Mouse (Mus musculus): ENCODE data around the gene Hnrnpl.

Hnrnpl gene

GRCm38 (mm10) chr7:28790066-28790806 is 18.1 kb upstream of the Hnrnpl start:
- DNase-seq (ENCODE audit: extremely low read depth, low read depth): no peak

DNA sequence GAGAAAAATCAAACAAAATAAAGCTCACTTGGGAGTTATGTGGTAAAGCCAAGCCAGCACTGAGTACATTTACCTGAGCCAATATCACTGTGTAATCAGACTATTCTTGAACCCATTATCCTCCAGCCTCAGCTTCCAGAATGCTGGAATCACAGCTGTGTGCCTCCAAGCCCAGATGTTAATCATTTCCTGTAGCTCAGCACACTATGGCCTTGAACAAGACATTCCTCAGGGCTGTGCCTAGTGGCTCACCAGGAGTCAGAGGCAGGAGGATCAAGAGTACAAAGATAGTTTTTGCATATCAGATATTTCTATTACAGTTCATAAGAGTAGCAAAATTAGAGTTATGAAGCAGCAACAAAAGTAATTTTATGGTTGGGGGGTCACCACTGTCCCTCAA is 16.6 kb upstream of the Hnrnpl start:
- DNase-seq (ENCODE audit: extremely low read depth, low read depth): no peak

- no peak for DNase-seq (ENCODE audit: extremely low read depth, low read depth)
Observed at GRCm38 (mm10) chr7:28792391-28793185, 15.8 kb upstream of the Hnrnpl start.

DNA sequence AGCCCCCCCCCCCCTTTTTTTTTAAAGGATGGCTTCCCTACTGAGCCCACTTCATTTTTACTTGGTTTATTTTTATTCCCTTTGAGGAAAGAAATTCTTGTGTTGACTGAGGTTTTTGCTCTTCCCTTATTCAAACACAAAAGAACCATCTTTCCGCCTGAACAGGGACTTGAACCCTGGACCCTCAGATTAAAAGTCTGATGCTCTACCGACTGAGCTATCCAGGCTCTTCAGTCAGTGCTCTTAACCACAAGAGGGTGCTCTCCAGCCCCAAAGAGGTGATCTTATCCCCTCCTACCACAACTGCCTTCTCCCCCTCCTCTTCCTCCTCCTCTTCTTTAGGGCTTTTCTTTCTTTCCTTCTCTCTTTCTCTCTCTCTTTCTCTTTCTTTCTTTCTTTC is 14.5 kb upstream of the Hnrnpl start:
- peak; percentile 64 for DNase-seq (ENCODE audit: extremely low read depth, low read depth)

DNA sequence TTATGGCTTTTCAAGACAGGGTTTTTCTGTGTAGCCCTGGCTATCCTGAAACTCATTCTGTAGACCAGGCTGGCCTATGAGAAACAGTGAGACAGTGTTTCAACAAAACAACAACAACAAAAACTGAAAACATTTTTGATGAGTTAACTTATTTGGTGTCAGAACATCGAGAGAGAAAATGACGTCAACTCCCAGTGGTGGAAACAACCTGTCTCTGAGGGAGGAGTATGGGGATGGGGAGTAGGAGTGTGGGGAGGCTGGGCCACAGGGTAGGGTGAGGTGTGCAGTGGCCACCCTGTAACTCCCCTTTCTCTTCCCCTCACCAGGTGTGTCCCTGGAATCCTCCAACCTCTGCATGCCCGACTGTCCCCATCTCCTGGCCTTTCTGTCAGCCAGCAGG is 13.8 kb upstream of the Hnrnpl start:
- no peak for DNase-seq (ENCODE audit: extremely low read depth, low read depth)

- no peak for DNase-seq (ENCODE audit: extremely low read depth, low read depth)
Observed at GRCm38 (mm10) chr7:28795832-28796231, 12.5 kb upstream of the Hnrnpl start.

DNA sequence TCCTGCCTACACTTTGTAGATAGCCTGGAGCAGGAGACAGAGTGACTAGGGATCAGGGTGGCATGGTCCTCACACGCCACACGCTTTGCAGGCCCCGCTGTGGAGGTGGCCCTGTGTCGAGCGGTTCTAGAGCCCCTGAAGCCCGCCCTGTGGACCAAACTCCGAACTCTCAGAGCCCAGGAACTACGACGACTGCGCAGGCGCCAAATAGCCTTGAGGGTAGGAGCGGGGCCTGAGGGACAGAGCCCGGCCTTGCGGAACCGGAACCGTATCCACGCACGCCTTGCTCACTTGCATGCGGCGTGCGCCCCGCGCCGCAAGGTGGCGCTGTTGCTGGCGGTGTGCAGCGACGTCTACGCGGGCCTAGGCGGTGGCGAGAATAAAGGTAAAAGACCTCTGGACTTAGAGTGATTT is 11.8 kb upstream of the Hnrnpl start:
- DNase-seq (ENCODE audit: extremely low read depth, low read depth): no peak

DNA sequence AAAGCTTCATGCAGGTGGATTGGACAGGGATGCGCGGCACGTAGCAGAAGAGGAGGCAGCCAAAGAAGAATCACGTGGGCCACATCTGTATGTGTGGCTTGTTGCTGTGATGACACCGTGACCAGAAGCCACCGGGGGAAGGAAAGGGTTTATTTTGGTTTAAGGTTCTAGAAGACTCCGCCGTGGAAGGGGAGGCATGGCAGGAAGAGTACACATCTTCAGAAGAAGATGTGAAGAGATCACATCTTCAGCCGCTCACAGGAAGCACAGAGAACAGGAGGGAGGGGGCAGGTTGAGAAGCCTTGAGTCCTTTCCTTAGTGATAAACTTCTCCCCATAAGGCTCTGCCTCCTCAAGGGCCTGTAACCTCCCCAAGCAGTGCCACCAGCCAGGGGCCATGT is 8.3 kb upstream of the Hnrnpl start:
- DNase-seq (ENCODE audit: extremely low read depth, low read depth): no peak

GRCm38 (mm10) chr7:28801451-28801850 is 6.9 kb upstream of the Hnrnpl start:
- DNase-seq (ENCODE audit: extremely low read depth, low read depth): no peak

- DNase-seq (ENCODE audit: extremely low read depth, low read depth): no peak
Observed at GRCm38 (mm10) chr7:28801901-28802670, 6.3 kb upstream of the Hnrnpl start.

GRCm38 (mm10) chr7:28802846-28803588 is 5.3 kb upstream of the Hnrnpl start:
- DNase-seq (ENCODE audit: extremely low read depth, low read depth): no peak

DNA sequence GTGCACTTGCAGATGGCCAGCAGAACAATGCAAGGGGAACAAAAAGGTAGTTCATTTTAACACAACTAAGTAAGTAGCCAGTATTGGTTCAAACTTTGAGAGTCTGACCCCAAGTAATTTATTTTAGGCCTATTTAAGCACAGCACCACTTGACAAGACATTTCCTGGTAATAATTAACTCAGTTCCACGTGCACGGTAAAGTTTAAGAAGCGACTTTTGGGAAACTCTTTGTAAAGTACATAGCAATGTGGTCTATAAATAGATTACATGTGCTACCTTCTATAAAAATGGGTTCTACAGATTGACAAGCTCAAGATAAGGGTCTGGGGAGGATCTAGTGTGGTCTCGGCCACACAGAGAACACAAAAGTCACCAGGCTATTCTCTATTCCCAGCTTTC is 4.6 kb upstream of the Hnrnpl start:
- DNase-seq (ENCODE audit: extremely low read depth, low read depth): no peak

DNA sequence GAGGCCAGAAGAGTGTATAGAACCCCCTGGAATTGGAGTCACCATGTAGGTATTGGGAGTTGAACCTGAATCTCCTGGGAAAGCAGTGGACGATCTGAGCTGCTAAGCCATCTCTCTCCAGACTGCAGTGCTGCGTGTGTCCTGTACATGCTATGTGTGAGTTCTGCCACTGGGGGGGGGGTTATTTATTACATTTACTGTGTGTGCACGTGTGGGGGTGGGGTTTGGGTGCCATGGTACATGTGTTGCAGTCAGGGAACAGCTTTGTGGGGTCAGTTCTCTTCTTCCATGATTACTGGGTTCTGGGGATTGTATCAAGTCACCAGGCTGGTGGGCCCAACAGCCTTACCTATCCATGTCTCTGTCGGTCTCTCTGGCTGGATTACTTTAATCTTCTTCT is 1.5 kb upstream of the Hnrnpl start:
- DNase-seq (ENCODE audit: extremely low read depth, low read depth): no peak

DNA sequence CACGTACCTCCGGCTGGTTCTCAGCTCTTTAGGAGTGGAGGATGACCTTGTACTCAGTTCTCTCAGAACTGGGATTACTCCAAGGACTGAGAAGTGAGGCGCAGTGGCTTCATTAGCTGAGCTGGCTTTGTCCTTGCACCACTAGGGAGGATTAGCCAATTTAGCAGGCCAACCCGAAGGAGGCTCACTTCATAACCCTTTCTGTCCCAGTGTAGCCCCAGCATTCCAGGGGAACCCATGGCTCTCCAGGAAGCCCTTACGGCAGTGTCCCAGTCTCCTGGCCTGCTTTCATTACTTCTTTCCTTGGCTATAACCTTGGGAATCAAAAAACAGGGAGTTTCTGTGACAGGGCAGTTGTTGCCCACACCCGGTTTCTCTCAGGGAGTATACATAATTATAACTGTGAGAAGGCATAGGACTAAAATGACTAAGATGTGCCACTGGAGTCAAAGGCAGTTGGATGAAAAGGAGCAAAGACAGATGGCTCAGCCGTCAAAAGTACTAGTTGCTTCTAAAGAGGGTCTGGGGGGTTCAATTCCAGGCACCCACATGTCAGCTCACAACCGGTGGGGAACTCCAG is 610 bp upstream of the Hnrnpl start:
- DNase-seq (ENCODE audit: extremely low read depth, low read depth): no peak

DNA sequence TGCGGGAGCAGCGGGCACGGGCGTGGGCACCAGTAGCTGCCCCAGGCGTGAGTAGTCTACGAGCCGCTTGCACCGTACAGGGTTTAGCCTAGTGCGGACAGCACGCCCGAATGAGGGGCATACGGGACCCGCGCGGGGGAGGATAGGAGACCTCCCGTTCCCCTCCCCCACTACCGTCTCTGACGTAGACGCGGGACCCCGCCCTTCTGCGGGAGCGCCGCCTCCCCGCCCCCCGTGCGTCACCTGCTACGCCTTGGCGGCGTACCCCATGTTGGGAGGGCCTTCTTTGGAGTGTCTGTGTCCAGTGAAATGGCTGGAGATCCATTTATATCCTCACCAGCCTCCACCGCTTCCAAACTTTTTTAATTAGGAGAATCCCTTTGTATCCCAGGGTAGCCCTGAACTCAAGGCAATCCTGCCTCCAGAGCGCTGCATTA is 634 bp downstream of the Hnrnpl start:
- peak; percentile 66 for DNase-seq (ENCODE audit: extremely low read depth, low read depth)

DNA sequence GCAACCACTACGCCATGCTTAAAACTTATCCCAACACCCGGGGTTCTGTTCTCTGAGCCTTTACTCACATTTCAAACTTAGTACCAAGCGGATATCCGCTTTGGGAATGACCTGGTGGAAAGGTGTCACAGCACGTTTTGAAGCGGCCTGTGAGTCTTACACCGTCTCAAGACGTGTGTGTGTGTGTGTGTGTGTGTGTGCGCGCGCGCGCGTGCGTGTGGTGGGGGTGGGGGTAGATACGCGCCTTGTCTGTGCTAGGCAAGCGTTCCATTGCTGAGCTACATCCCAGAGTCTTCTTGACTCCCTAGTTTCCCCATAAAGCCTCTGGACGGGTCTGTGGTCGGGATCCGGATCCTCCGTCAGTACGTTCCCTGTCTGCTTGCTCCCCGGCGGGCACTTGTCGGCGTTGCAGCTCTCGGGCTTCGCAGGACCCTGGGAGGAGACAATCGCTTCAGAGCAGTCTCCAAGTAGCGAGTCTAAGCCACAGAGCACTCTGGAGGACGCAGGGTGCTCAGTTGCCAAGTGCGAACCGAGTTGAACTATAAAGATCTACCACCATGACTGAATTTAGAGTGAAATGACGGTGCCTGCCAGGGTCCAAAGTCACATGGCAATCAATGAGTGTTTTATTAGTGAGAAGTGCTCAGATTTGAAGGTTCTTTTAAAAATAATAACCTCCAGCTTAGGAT is 1.2 kb downstream of the Hnrnpl start:
- DNase-seq (ENCODE audit: extremely low read depth, low read depth): no peak

DNA sequence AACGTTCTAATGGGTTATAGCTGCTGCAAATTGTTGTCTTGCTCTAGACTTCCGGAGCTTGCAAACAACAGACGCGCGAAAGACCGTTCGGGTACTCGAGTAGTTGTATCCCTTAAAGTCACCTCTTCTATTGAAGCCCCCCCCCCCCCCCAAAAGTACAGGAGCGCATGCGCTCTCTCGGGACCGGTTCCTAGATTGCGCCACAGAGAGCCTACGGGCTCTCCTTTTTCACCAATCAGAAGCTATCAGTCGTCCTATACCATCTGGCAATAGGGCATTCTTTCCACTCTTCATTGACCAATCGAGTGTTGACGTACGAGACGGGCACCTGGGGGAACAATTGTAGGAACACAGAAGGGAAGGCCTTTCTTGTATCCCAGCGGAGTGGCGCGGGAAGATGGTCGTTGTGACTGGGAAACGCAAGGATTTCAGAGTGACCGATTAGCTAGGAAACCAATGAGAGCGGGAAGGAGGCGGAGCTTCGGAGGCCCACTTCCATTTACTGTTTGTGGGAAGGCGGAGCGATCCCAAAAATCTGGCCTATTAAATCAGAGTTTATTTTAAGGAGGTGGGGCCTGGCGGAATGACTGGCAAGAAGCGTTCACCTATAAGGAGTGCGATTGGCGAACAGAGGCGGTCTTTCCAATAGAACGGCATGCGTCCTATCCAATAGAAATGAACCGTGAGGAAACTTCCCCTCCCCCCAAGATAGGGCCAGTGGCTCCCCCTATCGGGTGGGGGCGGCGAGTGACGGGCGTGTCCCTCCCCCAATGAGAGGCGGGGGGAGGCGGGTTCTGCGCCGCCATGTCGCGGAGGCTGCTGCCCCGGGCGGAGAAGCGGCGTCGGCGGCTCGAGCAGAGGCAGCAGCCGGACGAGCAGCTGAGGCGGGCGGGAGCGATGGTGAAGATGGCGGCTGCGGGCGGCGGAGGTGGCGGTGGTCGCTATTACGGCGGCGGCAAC is 2.0 kb downstream of the Hnrnpl start:
- peak; percentile 99 for DNase-seq (ENCODE audit: extremely low read depth, low read depth)

DNA sequence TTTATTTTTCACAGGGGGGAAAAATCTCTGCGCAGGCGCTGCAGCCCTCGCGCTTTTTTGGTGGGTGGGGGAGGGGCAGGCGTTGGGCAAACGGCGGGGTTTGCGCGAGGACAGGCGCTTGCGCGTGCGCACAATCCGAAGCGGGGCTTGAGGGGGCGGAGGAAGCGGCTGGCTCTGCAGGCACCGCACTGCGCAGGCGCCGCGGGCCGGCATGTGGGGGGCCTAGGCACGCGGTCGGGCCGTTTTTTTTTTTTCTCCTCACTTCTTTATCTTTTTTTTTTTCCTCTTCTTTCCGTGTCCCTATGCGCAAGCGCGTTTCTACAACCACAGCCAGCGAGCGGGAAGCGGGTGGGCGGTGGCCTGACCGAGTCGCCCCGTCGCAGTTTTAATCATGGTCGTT is 2.9 kb downstream of the Hnrnpl start:
- peak; percentile 74 for DNase-seq (ENCODE audit: extremely low read depth, low read depth)

GRCm38 (mm10) chr7:28811640-28812275 is 3.4 kb downstream of the Hnrnpl start:
- no peak for DNase-seq (ENCODE audit: extremely low read depth, low read depth)

Measured in MEL-GATA-1-ER (cell line).